Mouse (Mus musculus) heart, embryonic 16.5 days (tissue): ENCODE results near the gene Rbfox1. TPM values are rescaled to one million over a fixed set of nuclear protein-coding genes. Genes with fewer than 3 reads are reported as not detected.

Experiments used
- ATAC-seq: fragments of 200-750 bp; cut with Nextera tagmentation; replicated peaks from 2 replicates; pipeline ENCODE4 v1.8.0; 2017; ENCODE audit warnings: moderate number of reproducible peaks; ENCODE audit not compliant: insufficient read depth, low FRiP score; ENCODE audit errors: extremely low read depth
- H3K27ac ChIP-seq: fragments of 300-500 bp; sonication (generic); 2 replicates; pipeline ENCODE4 v1.5.1; 2014; ENCODE audit warnings: mild to moderate bottlenecking, low read length, control low read depth, moderate library complexity
- H3K27me3 ChIP-seq: fragments of 300-500 bp; sonication (generic); 2 replicates; pipeline ENCODE4 v1.6.1; 2014; ENCODE audit warnings: low read length, mixed read lengths; ENCODE audit not compliant: control insufficient read depth, insufficient read depth
- H3K36me3 ChIP-seq: fragments of 300-500 bp; sonication (generic); 2 replicates; pipeline ENCODE4 v1.6.1; 2014; ENCODE audit not compliant: control insufficient read depth, insufficient read depth
- H3K4me1 ChIP-seq: fragments of 300-500 bp; sonication (generic); 2 replicates; pipeline ENCODE4 v1.6.1; 2014; ENCODE audit warnings: low read length, mixed read lengths; ENCODE audit not compliant: control insufficient read depth, insufficient read depth
- H3K4me2 ChIP-seq: fragments of 300-500 bp; sonication (generic); 2 replicates; pipeline ENCODE4 v1.6.1; 2014; ENCODE audit warnings: low read depth, mild to moderate bottlenecking, control low read depth, low read length
- H3K4me3 ChIP-seq: fragments of 300-500 bp; sonication (generic); 2 replicates; pipeline ENCODE4 v1.5.1; 2014; ENCODE audit warnings: mild to moderate bottlenecking, control low read depth, low read length
- H3K9ac ChIP-seq: fragments of 300-500 bp; sonication (generic); 2 replicates; pipeline ENCODE4 v1.6.1; 2014; ENCODE audit warnings: low read length, control low read depth
- H3K9me3 ChIP-seq: fragments of 300-500 bp; sonication (generic); replicated peaks from 2 replicates; pipeline ENCODE4 v1.6.1; 2016; ENCODE audit warnings: low read length; ENCODE audit not compliant: control insufficient read depth
- WGBS: fragments of 180-500 bp; shearing (Covaris S2); extraction: QIAGEN DNeasy Blood & Tissue Kit; methylation state at CpG from one replicate; pipeline ENCODE4 v1.1.7; 2014; 5-methylcytosine and 5-hydroxymethylcytosine counted together
- polyA plus RNA-seq: library from polyadenylated mRNA; unstranded; fragments of >200 nt; fragmentation: Nextera tagmentation; extraction: Ambion mirVana; gene quantifications from 2 replicates; pipeline ENCODE4 v1.2.1, GENCODE M21; 2015

Gene Rbfox1
- polyA plus RNA-seq, 1 experiment from 2014 or later = 5.9 TPM

GRCm38 (mm10) chr16:7164153-7164737 lies 1279.1 kb downstream of the Rbfox1 start:
- no peak for ATAC-seq
- Histone ChIP-seq H3K4me3 (no peak overlapping the region), H3K4me2 (no peak overlapping the region), H3K36me3 (no peaks in the 10 kb centered on the region), H3K27ac (no peak overlapping the region), H3K9me3 (no peaks in the 10 kb centered on the region), H3K9ac (no peak overlapping the region), H3K27me3 (no peaks in the 10 kb centered on the region), H3K4me1 (peaks cover 6% of the 10 kb centered on the region)
- WGBS = 88% methylated on average over 8 of the region's 8 CpGs

- no peak overlapping the region for H3K9ac ChIP-seq
- no peaks in the 10 kb centered on the region for H3K4me1 ChIP-seq
- H3K4me3 ChIP-seq = no peak overlapping the region
- H3K9me3 ChIP-seq = no peaks in the 10 kb centered on the region
- H3K27ac ChIP-seq = no peak overlapping the region
- ATAC-seq = no peak
- WGBS = 91% methylated on average over 2 of the region's 2 CpGs
- no peaks in the 10 kb centered on the region for H3K27me3 ChIP-seq
- no peak overlapping the region for H3K4me2 ChIP-seq
- no peaks in the 10 kb centered on the region for H3K36me3 ChIP-seq
Measured at GRCm38 (mm10) chr16:7175960-7176359, 1290.8 kb downstream of the Rbfox1 start.

DNA sequence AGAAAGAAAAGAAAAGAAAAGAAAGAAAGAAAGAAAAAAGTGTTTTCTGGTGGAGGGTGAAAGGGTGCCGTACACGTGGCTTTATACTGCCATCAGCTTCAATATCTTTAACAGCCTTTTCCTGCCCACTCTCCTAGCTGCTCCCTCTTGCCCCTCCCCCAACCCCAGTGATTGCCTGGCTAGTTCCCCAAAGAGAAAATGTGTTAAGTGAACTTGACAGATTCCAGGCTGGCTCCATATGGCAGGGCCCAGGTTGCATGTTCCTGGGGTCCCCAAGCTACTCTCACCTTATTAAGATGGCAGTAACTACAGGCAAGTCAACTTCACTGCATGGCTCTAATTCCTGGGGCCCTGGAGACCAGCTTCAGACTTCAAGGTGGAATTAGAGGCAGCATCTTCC lies 1302.6 kb downstream of the Rbfox1 start:
- 29% methylated on average over 2 of the region's 2 CpGs for WGBS

DNA sequence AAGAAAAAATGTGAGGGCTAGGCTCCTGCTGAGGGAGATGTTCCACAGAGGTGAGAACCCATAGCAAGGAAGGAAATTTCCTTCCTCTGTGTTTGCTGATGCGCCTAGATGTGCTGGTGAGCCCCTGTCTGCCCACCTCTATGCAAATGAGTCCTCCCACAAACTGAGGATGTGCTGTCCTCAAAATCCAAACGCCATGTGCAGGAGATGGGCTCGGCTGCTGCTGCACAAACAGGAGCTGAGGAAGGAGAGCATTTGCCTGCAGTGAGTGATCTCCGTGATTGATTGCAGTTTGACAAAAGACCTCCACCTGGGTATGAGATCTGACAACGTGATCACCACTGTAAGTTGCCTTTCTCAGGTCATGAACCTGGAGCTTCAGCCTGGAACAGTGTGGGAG lies 1308.4 kb downstream of the Rbfox1 start:
- H3K9ac ChIP-seq = no peak overlapping the region
- H3K9me3 ChIP-seq = no peaks in the 10 kb centered on the region
- no peaks in the 10 kb centered on the region for H3K27me3 ChIP-seq
- H3K4me3 ChIP-seq = no peak overlapping the region
- H3K27ac ChIP-seq = no peak overlapping the region
- no peak overlapping the region for H3K4me2 ChIP-seq
- no peak for ATAC-seq
- no peaks in the 10 kb centered on the region for H3K36me3 ChIP-seq
- 63% methylated on average over 5 of the region's 5 CpGs for WGBS
- H3K4me1 ChIP-seq = no peaks in the 10 kb centered on the region

More for the DNA sequence above, 1302.6 kb downstream of the Rbfox1 start:
- Histone ChIP-seq H3K27ac (no peak overlapping the region), H3K36me3 (no peaks in the 10 kb centered on the region), H3K4me2 (no peak overlapping the region), H3K4me1 (no peaks in the 10 kb centered on the region), H3K9me3 (no peaks in the 10 kb centered on the region), H3K27me3 (no peaks in the 10 kb centered on the region), H3K4me3 (no peak overlapping the region), H3K9ac (no peak overlapping the region)
- no peak for ATAC-seq

- 87% methylated on average over 5 of the region's 5 CpGs for WGBS
- no peaks in the 10 kb centered on the region for H3K36me3 ChIP-seq
Measured at GRCm38 (mm10) chr16:7197953-7198352, 1312.8 kb downstream of the Rbfox1 start.

DNA sequence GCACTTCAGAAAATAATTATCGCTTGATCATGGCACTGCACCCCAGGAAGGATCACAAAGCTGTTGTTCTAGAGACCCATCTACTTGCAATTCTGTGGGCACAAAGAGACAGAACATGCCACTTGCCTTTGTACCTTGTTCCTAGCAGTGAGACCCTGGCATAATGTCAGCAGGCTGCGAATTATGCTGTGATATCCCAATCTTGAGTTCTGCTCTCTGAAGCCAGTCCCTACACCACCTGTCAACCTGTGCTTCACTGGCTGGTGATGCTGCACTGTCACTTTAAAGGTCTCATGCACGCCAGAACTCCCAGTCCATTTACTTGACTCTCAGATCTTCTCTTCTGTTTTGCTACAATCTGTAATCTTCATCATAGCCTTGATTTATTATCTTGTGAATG lies 1315.1 kb downstream of the Rbfox1 start:
- H3K9me3 ChIP-seq = no peaks in the 10 kb centered on the region
- 77% methylated on average over 3 of the region's 3 CpGs for WGBS
- H3K36me3 ChIP-seq = no peaks in the 10 kb centered on the region
- no peaks in the 10 kb centered on the region for H3K4me1 ChIP-seq
- H3K9ac ChIP-seq = no peak overlapping the region
- ATAC-seq = no peak
- no peaks in the 10 kb centered on the region; the same call in 1 of the 2 replicates for H3K27me3 ChIP-seq
- H3K4me2 ChIP-seq = no peak overlapping the region
- no peak overlapping the region for H3K27ac ChIP-seq
- no peak overlapping the region for H3K4me3 ChIP-seq

More at GRCm38 (mm10) chr16:7197953-7198352, 1312.8 kb downstream of the Rbfox1 start:
- Histone ChIP-seq H3K4me1 (no peaks in the 10 kb centered on the region), H3K27ac (no peak overlapping the region), H3K4me3 (no peak overlapping the region), H3K27me3 (no peaks in the 10 kb centered on the region; the same call in 1 of the 2 replicates), H3K9me3 (no peaks in the 10 kb centered on the region), H3K4me2 (no peak overlapping the region), H3K9ac (no peak overlapping the region)
- ATAC-seq = no peak

- H3K4me1 ChIP-seq = no peaks in the 10 kb centered on the region
- H3K4me3 ChIP-seq = no peak overlapping the region
- WGBS = 52% methylated on average over 4 of the region's 4 CpGs
- no peaks in the 10 kb centered on the region for H3K9me3 ChIP-seq
- H3K27me3 ChIP-seq = no peaks in the 10 kb centered on the region; the same call in 1 of the 2 replicates
- no peak overlapping the region for H3K27ac ChIP-seq
- ATAC-seq = no peak
- H3K36me3 ChIP-seq = no peaks in the 10 kb centered on the region
- no peak overlapping the region for H3K4me2 ChIP-seq
- no peak overlapping the region for H3K9ac ChIP-seq
Measured at GRCm38 (mm10) chr16:7201816-7202215, 1316.7 kb downstream of the Rbfox1 start.

GRCm38 (mm10) chr16:7206116-7206900 lies 1321.2 kb downstream of the Rbfox1 start:
- Histone ChIP-seq H3K27ac (no peak overlapping the region), H3K4me2 (no peak overlapping the region), H3K9me3 (no peaks in the 10 kb centered on the region), H3K9ac (no peak overlapping the region), H3K4me1 (no peaks in the 10 kb centered on the region), H3K36me3 (no peaks in the 10 kb centered on the region), H3K27me3 (no peaks in the 10 kb centered on the region; the same call in 1 of the 2 replicates), H3K4me3 (no peak overlapping the region)
- WGBS = 73% methylated on average over 2 of the region's 2 CpGs
- no peak for ATAC-seq

DNA sequence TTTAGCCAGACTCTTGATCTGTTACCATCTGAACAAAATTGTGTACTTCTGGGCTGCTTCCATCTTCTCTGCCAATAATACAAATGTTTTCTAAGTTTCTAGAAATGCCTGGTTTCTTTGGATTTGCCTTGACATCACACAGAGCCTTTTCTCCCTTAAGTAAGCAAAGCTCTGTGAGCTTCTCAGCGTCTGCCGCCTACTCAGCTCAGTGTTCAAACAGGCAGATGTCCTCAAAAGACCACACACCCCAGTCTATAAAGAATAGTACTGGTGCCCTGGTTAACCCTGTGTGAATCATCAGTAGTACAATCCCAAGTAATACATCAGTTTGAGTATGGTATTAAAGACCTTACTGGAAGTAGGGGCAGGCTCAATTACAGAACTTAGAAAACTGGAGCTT lies 1322.4 kb downstream of the Rbfox1 start:
- no peak for ATAC-seq
- no peaks in the 10 kb centered on the region for H3K4me1 ChIP-seq
- no peaks in the 10 kb centered on the region for H3K9me3 ChIP-seq
- no peaks in the 10 kb centered on the region for H3K36me3 ChIP-seq
- no peak overlapping the region for H3K27ac ChIP-seq
- H3K27me3 ChIP-seq = no peaks in the 10 kb centered on the region; the same call in 1 of the 2 replicates
- H3K4me2 ChIP-seq = no peak overlapping the region
- no peak overlapping the region for H3K4me3 ChIP-seq
- H3K9ac ChIP-seq = no peak overlapping the region
- 78% methylated on average over 2 of the region's 2 CpGs for WGBS
